Mouse (Mus musculus) R1 (cell line): Measurements from ENCODE around the gene Dek.

ENCODE experiments used
- DNase-seq: peaks from one replicate; pipeline ENCODE4 v3.0.0-alpha.2; 2018; ENCODE audit warnings: low read depth, low spot score

The Dek gene

GRCm38 (mm10) chr13:47111185-47111584, 5.2 kb upstream of the Dek start:
- DNase-seq, result no peak

GRCm38 (mm10) chr13:47109239-47109638, 3.2 kb upstream of the Dek start:
- no peak for DNase-seq

DNA sequence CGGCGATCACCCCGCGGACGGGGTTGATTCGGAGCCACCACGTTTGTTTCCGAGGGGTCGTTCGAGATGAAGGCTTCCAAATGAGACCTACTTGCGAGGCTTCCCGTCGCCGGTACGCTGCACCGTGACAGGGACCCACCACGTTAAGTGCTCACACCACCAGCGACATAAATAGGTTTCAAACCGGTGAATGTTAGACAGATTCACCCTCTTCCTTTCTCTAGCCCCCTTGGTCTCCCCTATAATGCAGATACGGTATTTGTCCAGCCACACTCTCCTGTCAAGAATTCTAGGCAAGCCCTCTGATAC, 533 bp upstream of the Dek start:
- no peak for DNase-seq

DNA sequence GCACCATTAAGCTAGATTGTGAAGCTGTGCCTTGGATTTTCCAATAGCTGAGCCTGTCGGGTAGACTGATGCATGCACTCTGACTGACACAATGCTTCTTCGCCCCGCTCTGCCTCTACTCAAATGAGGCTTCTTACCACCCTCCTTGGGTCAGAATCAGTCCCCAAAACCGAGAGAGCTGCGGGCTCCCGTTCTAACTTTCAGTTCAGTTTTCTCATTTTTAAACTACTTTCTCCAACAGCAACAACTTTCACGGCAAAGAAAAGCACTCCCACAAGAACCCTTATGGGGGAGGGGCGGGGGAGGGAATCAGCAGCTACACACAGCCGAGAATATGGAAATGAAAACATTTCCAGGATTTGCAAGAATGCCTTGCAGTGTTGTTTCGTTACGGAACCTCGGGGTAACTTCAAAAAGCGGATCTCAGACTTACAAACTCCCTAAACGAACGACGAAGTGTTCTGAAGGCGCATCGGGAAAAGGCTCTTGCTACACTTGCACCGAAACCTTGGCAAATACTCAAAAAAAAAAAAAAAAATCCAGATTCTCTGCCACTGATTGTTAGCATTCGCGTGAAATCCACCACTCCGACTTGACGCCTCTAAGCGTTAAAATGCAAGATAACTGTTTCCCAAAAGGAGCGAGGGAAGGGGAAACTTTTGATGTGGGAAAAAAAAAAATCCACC, 1.0 kb downstream of the Dek start:
- DNase-seq, result peak; percentile 56

- DNase-seq, result peak; percentile 50
Measured at GRCm38 (mm10) chr13:47104146-47104545, 1.9 kb downstream of the Dek start.

DNA sequence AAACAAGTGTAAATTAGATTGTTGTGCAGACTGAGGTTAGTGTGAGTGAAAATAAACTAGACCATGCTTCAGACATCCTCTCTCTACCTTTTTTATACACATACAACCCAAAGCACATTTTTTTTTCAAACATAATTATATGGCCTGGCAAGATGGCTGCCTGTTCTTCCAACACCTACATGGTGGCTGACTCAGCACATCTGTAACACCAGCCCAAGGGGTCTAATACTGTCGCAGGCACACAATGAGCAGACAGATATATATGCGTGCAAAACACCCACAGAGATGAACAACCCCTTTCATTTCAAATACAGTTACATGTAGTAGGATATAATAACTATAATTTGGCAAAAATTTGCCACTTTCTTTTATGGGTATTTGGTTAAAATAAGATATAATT, 5.4 kb downstream of the Dek start:
- DNase-seq, result no peak

GRCm38 (mm10) chr13:47099265-47099664, 6.7 kb downstream of the Dek start:
- DNase-seq, result no peak

- DNase-seq, result no peak
Measured at GRCm38 (mm10) chr13:47096591-47096990, 9.4 kb downstream of the Dek start.

- DNase-seq, result no peak
Measured at GRCm38 (mm10) chr13:47093791-47094190, 12.2 kb downstream of the Dek start.

DNA sequence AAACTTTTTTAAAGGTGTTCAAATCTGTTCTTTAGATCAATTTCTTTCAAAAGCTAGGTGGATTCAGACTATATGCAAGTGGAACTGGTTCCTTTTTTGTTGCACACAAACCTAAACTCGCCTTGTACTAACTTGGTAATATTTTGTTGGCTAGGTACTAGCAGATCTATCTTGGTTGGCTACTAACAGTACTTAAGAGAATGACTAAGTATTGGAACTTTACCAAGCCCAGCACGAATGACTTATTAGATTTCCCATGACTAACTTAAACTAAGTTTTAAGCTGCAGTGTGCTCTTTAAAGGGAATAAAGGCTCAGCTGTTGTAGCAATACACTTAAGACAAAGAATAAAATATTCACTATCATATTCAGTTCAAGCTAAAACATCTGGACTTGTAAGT, 16.7 kb downstream of the Dek start:
- DNase-seq, result no peak

DNA sequence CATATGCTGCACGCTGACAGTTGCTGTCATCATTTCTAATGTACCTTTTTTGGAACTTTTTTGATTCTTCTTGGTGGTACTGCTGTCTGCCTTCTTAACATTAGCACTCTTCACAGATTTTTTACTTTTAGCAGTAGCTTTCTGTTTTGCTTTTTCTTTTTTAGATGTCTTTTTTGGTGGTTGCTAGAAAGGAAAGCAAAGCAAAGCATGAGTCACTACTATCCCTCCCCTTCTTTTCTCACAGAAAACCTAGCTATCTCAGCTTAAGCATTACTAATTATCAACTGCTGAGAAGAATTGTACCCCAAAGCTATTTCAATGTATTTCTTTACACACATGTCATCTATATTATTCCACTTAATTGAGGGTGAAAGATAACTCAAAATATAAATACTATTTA, 17.6 kb downstream of the Dek start:
- DNase-seq, result no peak

DNA sequence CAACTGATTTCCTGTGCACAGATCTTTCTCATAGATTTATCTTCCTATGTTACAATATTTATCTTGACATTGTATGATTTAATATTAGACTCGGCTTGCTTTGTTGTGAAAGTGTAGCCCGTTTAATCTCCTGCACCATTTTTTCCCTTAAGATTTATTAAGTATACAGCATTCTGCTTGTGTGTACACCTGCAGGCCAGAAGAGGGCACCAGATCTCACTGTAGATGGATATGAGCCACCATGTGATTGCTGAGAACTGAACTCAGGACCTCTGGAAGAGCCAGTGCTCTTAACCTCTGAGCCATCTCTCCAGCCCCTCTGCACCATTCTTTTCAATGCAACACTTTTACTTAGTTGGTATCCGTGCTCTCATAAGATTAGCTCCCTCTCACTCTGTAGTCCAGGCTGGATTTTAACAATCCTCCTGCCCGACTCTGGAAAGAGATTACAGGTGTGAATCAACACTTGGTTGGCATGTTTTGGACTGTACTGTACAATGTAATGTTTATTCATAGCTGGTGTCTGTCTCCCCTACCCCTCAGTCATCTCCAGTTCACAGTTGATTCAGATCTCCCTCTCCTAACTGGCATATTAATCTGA, 25.0 kb downstream of the Dek start:
- DNase-seq, result peak; percentile 59

DNA sequence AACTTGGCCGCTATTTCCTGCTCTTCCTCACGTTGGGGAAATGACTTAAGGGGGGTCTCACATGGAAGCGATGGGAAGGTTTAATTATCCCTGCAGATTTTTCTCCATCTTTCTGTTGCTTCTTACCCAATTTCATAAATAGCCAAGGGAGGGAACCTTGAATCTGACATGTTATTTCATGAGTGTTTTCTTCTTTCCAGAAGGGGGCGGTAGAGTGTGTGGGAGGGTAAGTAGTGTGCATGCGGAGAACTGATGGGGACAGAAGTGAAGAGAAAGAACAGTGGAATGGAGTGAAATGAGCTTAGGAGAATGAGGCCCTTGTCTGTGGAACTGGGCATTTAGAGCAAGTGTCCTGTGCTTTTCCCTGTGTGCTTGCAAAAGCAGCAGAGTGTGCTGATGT, 27.2 kb downstream of the Dek start:
- DNase-seq, result peak; percentile 49

DNA sequence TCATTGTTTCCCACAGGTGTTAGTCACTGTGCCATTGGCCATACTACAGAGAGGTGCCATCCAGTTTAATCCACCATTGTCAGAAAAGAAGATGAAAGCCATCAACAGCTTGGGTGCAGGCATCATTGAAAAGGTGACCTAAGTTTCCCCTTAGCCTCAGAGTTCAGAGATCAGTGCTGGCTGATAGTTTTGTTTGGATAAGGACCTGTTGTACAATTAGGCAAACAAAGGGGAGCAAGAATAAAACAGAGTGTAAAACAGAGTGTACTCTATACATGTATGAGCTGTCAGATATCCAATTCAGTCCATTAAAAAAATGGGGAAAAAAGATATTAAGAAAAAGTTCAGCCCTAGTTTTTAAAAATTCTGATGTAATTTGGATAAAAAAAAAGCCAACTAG, 28.6 kb downstream of the Dek start:
- no peak for DNase-seq

GRCm38 (mm10) chr13:47076156-47076555, 29.8 kb downstream of the Dek start:
- DNase-seq, result no peak

- no peak for DNase-seq
Measured at GRCm38 (mm10) chr13:47072484-47072883, 33.5 kb downstream of the Dek start.

DNA sequence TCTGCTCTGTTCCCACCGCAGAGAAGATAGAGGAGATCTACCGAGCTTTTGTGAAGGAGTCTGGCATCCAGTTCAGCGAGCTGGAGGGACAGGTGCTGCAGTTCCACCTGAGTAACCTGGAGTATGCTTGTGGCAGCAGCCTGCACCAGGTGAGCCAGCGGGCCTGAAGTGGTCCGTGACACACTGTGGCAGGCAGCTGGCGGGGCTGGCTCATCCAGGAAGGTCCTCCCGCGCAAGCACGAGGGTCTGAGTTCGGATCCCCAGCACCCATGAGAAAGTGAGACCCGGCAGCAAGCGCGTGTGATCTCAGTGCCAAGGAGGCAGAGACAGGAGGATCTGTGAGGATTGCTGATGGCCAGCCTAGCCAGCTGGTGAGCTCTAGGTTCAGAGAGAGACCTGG, 34.1 kb downstream of the Dek start:
- DNase-seq, result no peak

DNA sequence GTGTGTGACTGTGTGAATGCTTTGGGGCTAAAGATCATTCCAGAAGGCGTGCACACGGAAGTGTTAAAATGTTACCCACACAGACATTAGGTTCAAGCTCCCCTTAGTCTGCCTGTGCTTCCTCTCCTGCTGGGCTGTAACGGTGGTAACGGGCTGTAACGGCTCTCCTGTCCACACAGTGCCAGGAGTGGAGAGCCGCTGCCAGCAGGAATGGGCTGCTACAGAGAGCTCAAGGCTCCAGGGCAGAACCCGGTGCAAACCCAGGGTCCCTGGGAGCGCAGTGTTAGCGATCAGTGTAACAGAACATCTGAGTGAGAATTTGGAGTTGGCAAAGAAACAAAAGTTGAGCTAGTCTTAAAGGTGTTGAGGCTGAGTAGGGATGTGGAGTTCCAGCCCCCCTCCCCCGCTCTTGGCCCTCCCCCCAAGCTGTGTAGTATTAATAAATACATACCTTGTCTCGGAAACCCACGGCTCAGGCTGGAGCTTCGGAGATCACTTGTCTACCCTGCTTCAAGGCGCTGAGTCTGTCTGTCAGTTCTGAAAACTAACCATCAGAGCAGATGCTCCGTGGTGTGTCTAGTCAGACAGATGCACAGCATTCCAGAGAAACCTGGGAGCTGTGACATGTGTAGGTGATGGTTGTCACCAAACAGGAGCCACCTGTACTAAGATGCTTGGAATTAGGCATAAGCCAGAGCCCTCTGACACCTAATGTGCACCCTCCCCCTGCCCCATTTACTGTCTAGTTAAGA, 35.5 kb downstream of the Dek start:
- DNase-seq, result no peak

GRCm38 (mm10) chr13:47067001-47067400, 39.0 kb downstream of the Dek start:
- no peak for DNase-seq

DNA sequence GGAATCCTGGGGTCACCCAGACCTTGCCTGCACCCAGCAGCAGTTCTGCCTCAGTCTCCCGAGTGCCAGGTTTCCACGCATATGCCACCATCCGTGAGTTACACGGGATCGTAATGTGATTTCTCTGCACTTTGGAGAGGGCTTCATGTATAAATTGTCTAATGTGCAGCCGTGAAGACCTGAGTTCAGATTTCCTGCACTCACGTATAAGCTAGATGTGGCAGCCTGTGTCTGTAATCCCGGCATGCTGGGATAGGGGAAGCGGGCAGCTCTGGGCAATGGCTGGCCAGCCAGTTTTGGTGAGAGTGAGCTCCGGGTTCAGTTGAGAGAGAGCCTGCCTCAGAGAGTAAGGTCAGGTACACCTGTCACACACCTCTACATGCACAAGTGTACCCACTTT, 39.5 kb downstream of the Dek start:
- DNase-seq, result no peak

DNA sequence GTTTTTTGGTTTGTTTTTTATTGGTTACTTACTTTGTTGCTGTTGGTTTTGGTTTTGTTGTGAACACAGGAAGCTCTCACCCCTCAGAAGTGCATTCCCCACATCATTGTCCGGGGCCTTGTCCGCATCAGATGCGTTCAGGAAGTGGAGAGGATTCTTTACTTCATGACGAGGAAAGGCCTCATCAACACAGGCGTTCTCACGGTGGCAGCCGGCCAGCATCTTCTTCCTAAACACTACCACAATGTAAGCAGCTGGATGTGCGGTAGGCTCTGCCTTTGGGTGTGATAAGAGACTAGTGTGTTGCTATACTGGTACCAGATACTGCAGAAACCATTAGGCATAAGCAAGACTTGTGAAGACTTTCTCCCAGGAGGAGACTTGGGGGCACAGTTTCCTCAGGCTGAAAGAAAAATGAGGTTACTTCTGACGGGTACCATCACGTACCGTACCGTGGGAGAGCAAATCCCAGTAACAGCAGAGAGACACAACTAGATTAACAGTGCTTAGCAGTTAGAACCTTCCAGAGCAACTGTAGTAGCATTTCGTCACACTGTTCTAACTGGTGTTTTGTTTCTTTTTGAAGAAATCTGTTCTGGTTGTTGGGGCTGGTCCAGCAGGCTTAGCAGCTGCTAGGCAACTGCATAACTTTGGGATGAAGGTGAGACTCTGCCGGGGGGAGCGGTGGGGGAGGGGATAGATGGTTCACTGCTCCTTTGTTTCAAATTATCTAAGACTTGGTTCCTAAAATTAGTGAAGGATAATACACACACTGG, 41.8 kb downstream of the Dek start:
- no peak for DNase-seq

GRCm38 (mm10) chr13:47062756-47063155, 43.2 kb downstream of the Dek start:
- DNase-seq, result no peak
